24 mouse cellular contexts compared by ENCODE assay signal in genomic region chr17:93312139-93312538, GRCm38 (mm10).
DNase-seq lines count a peak whose midpoint lies in the region; ATAC-seq and TF ChIP-seq lines count a peak whose summit lies in the region.
"Had no signal": no experiment of that assay in that cellular context is flagged by ENCODE, and none has a peak within 500 bp of the region (broad histone marks: within the 10 kb centered on the region; RNA-seq: fewer than 3 reads in every experiment).

No protein-coding gene starts in this region.

- H3K4me2 ChIP-seq in hindbrain, embryonic 14.5 days (replicated peaks) = no peak overlapping the region
- no peak overlapping the region for H3K4me2 ChIP-seq in midbrain, embryonic 15.5 days
- H3K4me2 ChIP-seq: embryonic facial prominence, embryonic 12.5 days; forebrain, embryonic 12.5 days; heart, embryonic 11.5 days; intestine, embryonic 15.5 days; liver, embryonic 15.5 days; lung, embryonic 15.5 days; stomach, embryonic 15.5 days had no signal

- H3K4me3 ChIP-seq in heart, adult 2 months = no peak overlapping the region
- H3K4me3 ChIP-seq in hindbrain, embryonic 14.5 days (replicated peaks; ENCODE audit: low read length) = no peak overlapping the region
- no peak overlapping the region for H3K4me3 ChIP-seq in midbrain, embryonic 15.5 days
- H3K4me3 ChIP-seq in cerebellum, adult 2 months (replicated peaks; ENCODE audit: insufficient read depth, low read depth, low read length) = no peak overlapping the region
- H3K4me3 ChIP-seq: embryonic facial prominence, embryonic 12.5 days; forebrain, embryonic 12.5 days; gastrocnemius, adult 2 months; intestine, embryonic 15.5 days; limb, embryonic 10.5 days; liver, embryonic 15.5 days; lung, embryonic 15.5 days; stomach, embryonic 15.5 days had no signal

- 64% methylated on average over 4 of the region's 4 CpGs for WGBS in heart, adult 2 months
- 11% methylated on average over 4 of the region's 4 CpGs for WGBS in hindbrain, embryonic 14.5 days
- 23% methylated on average over 4 of the region's 4 CpGs for WGBS in midbrain, embryonic 15.5 days
- 45% methylated on average over 4 of the region's 4 CpGs for WGBS in cerebellum, adult 2 months

- TF ChIP-seq CTCF in heart, adult 2 months (IDR thresholded peaks at IDR 0.05) = no peak
- TF ChIP-seq CTCF in brain, embryonic 14.5 days (IDR thresholded peaks at IDR 0.05; ENCODE audit: borderline replicate concordance, extremely low read depth, insufficient read depth, insufficient read length) = no peak
- TF ChIP-seq CTCF in cerebellum, adult 2 months (IDR thresholded peaks at IDR 0.05; ENCODE audit: borderline replicate concordance, insufficient read depth, low read depth, low read length) = no peak

- H3K27me3 ChIP-seq in heart, adult 2 months (ENCODE audit: control insufficient read depth, insufficient read depth, low read length) = no peaks in the 10 kb centered on the region
- no peaks in the 10 kb centered on the region for H3K27me3 ChIP-seq in hindbrain, embryonic 14.5 days (ENCODE audit: control insufficient read depth, insufficient read depth, low read length)
- 0 out of 2 replicates have a peak, but pooled peaks cover 3% of the 10 kb centered on the region for H3K27me3 ChIP-seq in midbrain, embryonic 15.5 days (replicated peaks)
- no peaks in the 10 kb centered on the region for H3K27me3 ChIP-seq in cerebellum, adult 2 months (ENCODE audit: control insufficient read depth, insufficient read depth, low read length)
- H3K27me3 ChIP-seq: embryonic facial prominence, embryonic 12.5 days; forebrain, embryonic 12.5 days; intestine, embryonic 15.5 days; liver, embryonic 15.5 days; lung, embryonic 15.5 days; stomach, embryonic 15.5 days had no signal

- TF ChIP-seq EP300 in heart, adult 2 months (IDR thresholded peaks at IDR 0.05; ENCODE audit: insufficient read depth, low read depth, low read length) = no peak

- no peak overlapping the region for H3K27ac ChIP-seq in heart, adult 2 months
- no peak overlapping the region for H3K27ac ChIP-seq in hindbrain, embryonic 14.5 days
- no peak overlapping the region for H3K27ac ChIP-seq in midbrain, embryonic 15.5 days
- no peak overlapping the region for H3K27ac ChIP-seq in cerebellum, adult 2 months (ENCODE audit: insufficient read depth, low read length)
- H3K27ac ChIP-seq: embryonic facial prominence, embryonic 12.5 days; gastrocnemius, adult 2 months; intestine, embryonic 15.5 days; limb, embryonic 10.5 days; liver, embryonic 15.5 days; lung, embryonic 15.5 days; stomach, embryonic 15.5 days had no signal

- no peaks in the 10 kb centered on the region for H3K4me1 ChIP-seq in heart, adult 2 months (ENCODE audit: control insufficient read depth, insufficient read depth, low read length)
- H3K4me1 ChIP-seq in hindbrain, embryonic 14.5 days (replicated peaks; ENCODE audit: control insufficient read depth, insufficient read depth, low read length) = peaks cover 26% of the 10 kb centered on the region
- peaks cover 18% of the 10 kb centered on the region for H3K4me1 ChIP-seq in midbrain, embryonic 15.5 days
- H3K4me1 ChIP-seq in cerebellum, adult 2 months (ENCODE audit: control insufficient read depth, insufficient read depth, low read length) = no peaks in the 10 kb centered on the region
- H3K4me1 ChIP-seq: embryonic facial prominence, embryonic 12.5 days; intestine, embryonic 15.5 days; limb, embryonic 10.5 days; liver, embryonic 15.5 days; lung, embryonic 15.5 days; stomach, embryonic 15.5 days had no signal

- no peak for TF ChIP-seq POLR2A in heart, adult 2 months (IDR thresholded peaks at IDR 0.05; ENCODE audit: insufficient read depth, low read depth, low read length)
- no peak for TF ChIP-seq POLR2A in brain, embryonic 14.5 days (IDR thresholded peaks at IDR 0.05; ENCODE audit: borderline replicate concordance, extremely low read depth, insufficient read depth, insufficient read length, poor library complexity, severe bottlenecking)
- no peak for TF ChIP-seq POLR2A in cerebellum, adult 2 months (IDR thresholded peaks at IDR 0.05; ENCODE audit: borderline replicate concordance, insufficient read depth, low read length)

- no peaks in the 10 kb centered on the region for H3K9me3 ChIP-seq in hindbrain, embryonic 14.5 days (ENCODE audit: control insufficient read depth, low read length)
- H3K9me3 ChIP-seq in midbrain, embryonic 15.5 days = no peaks in the 10 kb centered on the region
- H3K9me3 ChIP-seq: embryonic facial prominence, embryonic 12.5 days; forebrain, embryonic 12.5 days; intestine, embryonic 15.5 days; limb, embryonic 10.5 days; liver, embryonic 15.5 days; lung, embryonic 15.5 days; stomach, embryonic 15.5 days had no signal

- 0 out of 2 replicates have a peak, but pooled peaks have one; percentile 49 for ATAC-seq in hindbrain, embryonic 14.5 days (ENCODE audit: low FRiP score)
- 0 out of 2 replicates have a peak, but pooled peaks have one; percentile 50 for ATAC-seq in midbrain, embryonic 15.5 days (replicated peaks)
- ATAC-seq: intestine, embryonic 15.5 days had no signal

- peak; percentile 10 for DNase-seq in heart, adult 11 months
- no peak for DNase-seq in heart, adult 2 months
- peak; percentile 46 for DNase-seq in brain, embryonic 14.5 days (ENCODE audit: low read depth)
- peak; percentile 32 for DNase-seq in hindbrain, embryonic 14.5 days (ENCODE audit: low spot score)
- no peak for DNase-seq in frontal cortex, postnatal 25 days (ENCODE audit: low spot score in 2 of 2)
- no peak for DNase-seq in cerebellum, postnatal 36 days
- no peak for DNase-seq in cerebellum, adult 2 months
- DNase-seq: adrenal gland, postnatal 25 days; cerebellum, adult 11-12 months; gastrocnemius, adult 2 months; kidney, adult 8-10 months; kidney, postnatal 10 days; liver; lung, postnatal 4 days; thymus, postnatal 36 days had no signal

- no peaks in the 10 kb centered on the region for H3K79me2 ChIP-seq in heart, adult 2 months (replicated peaks; ENCODE audit: control insufficient read depth, insufficient read depth, low read length)

- H3K36me3 ChIP-seq in heart, adult 2 months (ENCODE audit: control insufficient read depth, insufficient read depth, low read length) = no peaks in the 10 kb centered on the region
- no peaks in the 10 kb centered on the region for H3K36me3 ChIP-seq in hindbrain, embryonic 14.5 days (replicated peaks; ENCODE audit: control insufficient read depth, insufficient read depth)
- no peaks in the 10 kb centered on the region for H3K36me3 ChIP-seq in midbrain, embryonic 15.5 days (replicated peaks)
- H3K36me3 ChIP-seq: embryonic facial prominence, embryonic 12.5 days; forebrain, embryonic 12.5 days; intestine, embryonic 15.5 days; limb, embryonic 10.5 days; liver, embryonic 15.5 days; lung, embryonic 15.5 days; stomach, embryonic 15.5 days had no signal

- H3K9ac ChIP-seq in heart, adult 2 months (ENCODE audit: low read depth, low read length) = no peak overlapping the region
- no peak overlapping the region for H3K9ac ChIP-seq in hindbrain, embryonic 14.5 days
- no peak overlapping the region for H3K9ac ChIP-seq in midbrain, embryonic 15.5 days
- H3K9ac ChIP-seq: embryonic facial prominence, embryonic 12.5 days; forebrain, embryonic 12.5 days; intestine, embryonic 15.5 days; liver, embryonic 15.5 days; lung, embryonic 15.5 days; stomach, embryonic 15.5 days had no signal

- intact Hi-C loops in heart, adult 2 months (cut with DNase I) = no loop called here

Comparison
In these comparisons a context has a peak if more than half of its experiments do, and no peak if none do; other contexts are left out.
1. DNase-seq: peak in heart, adult 11 months (single experiment), brain, embryonic 14.5 days (single experiment) and hindbrain, embryonic 14.5 days (single experiment); none in heart, adult 2 months (0 of 2), frontal cortex, postnatal 25 days (0 of 2), cerebellum, postnatal 36 days (0 of 2) and cerebellum, adult 2 months (0 of 2).